8 mouse cellular contexts compared by ENCODE assay signal in genomic region chr11:98206281-98206680, GRCm38 (mm10). TPM values are rescaled to one million over a fixed set of nuclear protein-coding genes. Genes with fewer than 3 reads are reported as not detected.
DNase-seq lines count a peak whose midpoint lies in the region; ATAC-seq and TF ChIP-seq lines count a peak whose summit lies in the region.
"Not testable (repeated sequence)": the region's sequence is repeated elsewhere in the genome, so short reads cannot be mapped to it uniquely, and the experiment has no call there.

No protein-coding gene starts in this region.

- in situ Hi-C loops in CH12.LX (cut with MboI; ENCODE audit: low pct_ligation_motif_present, low pct_unique_long_range_greater_than_20kb, low sequenced_read_pairs): not testable (repeated sequence)

- not testable (repeated sequence) for H3ac ChIP-seq in myocyte (ENCODE audit: control insufficient read depth, insufficient read length)

- WGBS in heart, embryonic 10.5 days: 89% methylated on average over 3 of the region's 3 CpGs
- WGBS in hindbrain, embryonic 14.5 days: 88% methylated on average over 3 of the region's 3 CpGs
- 79% methylated on average over 3 of the region's 3 CpGs for WGBS in limb, embryonic 14.5 days
- WGBS in lung, embryonic 15.5 days: 69% methylated on average over 3 of the region's 3 CpGs

- peak overlapping the region; percentile 51 to 88 (median 86) for H3K4me3 ChIP-seq in CH12.LX (replicated peaks in 1 of 3; ENCODE audit: low read depth in 2 of 3, low read length in 2 of 3, poor library complexity in 1 of 3)
- H3K4me3 ChIP-seq in erythroblast, embryonic 14.5 days (replicated peaks): peak overlapping the region; percentile 81
- H3K4me3 ChIP-seq in heart, embryonic 10.5 days: peak overlapping the region; percentile 95; the same call in 1 of the 2 replicates
- H3K4me3 ChIP-seq in hindbrain, embryonic 14.5 days (replicated peaks; ENCODE audit: low read length): peak overlapping the region; percentile 18; the same call in 1 of the 2 replicates
- H3K4me3 ChIP-seq in limb, embryonic 14.5 days (replicated peaks; ENCODE audit: low read length): peak overlapping the region; percentile 18; the same call in 1 of the 2 replicates
- peak overlapping the region; percentile 24; the same call in 1 of the 2 replicates for H3K4me3 ChIP-seq in lung, embryonic 15.5 days
- not testable (repeated sequence) for H3K4me3 ChIP-seq in myocyte

- TF ChIP-seq POLR2A in CH12.LX (IDR thresholded peaks at IDR 0.05; ENCODE audit: low read depth, low read length); limb, embryonic 14.5 days (IDR thresholded peaks at IDR 0.05; ENCODE audit: borderline replicate concordance, extremely low read depth, insufficient read depth, insufficient read length); myocyte (IDR thresholded peaks at IDR 0.05; ENCODE audit: insufficient read length, low read depth): not testable (repeated sequence)

- dilution Hi-C loops in CH12.LX (cut with MboI; ENCODE audit: extremely low pct_ligation_motif_present, extremely low pct_unique_long_range_greater_than_20kb, low sequenced_read_pairs): not testable (repeated sequence)

- TF ChIP-seq RAD21 in CH12.LX (IDR thresholded peaks at IDR 0.05; ENCODE audit: low read depth, low read length): not testable (repeated sequence)

- peaks cover 67% of the 10 kb centered on the region for H3K79me2 ChIP-seq in CH12.LX (replicated peaks; ENCODE audit: control insufficient read depth, extremely low read depth, insufficient read depth, poor library complexity, severe bottlenecking)
- H3K79me2 ChIP-seq in myocyte (ENCODE audit: control insufficient read depth, insufficient read depth): peaks cover 66% of the 10 kb centered on the region

- TF ChIP-seq CTCF in CH12.LX (conservative IDR thresholded peaks at IDR 0.05 in 1 of 2, IDR thresholded peaks at IDR 0.05 in 1 of 2; ENCODE audit: low read depth in 2 of 2, low read length in 2 of 2): peak in 1 of 2 experiments; percentile 33; a peak in 1 of 4 replicates

- DNase-seq in CH12.LX (ENCODE audit: extremely low read depth); heart, embryonic 10.5 days (ENCODE audit: low spot score); hindbrain, embryonic 14.5 days (ENCODE audit: low spot score); limb, embryonic 14.5 days (ENCODE audit: low spot score): not testable (repeated sequence)
- DNase-seq in kidney, adult 8-10 months: peak; percentile 38 to 52

- H3K4me2 ChIP-seq in CH12.LX (ENCODE audit: insufficient read depth, low read depth, poor library complexity, severe bottlenecking) (peak overlapping the region; percentile 97), myocyte (ENCODE audit: low read depth) (peak overlapping the region; percentile 80)
- peak overlapping the region; percentile 46 for H3K4me2 ChIP-seq in hindbrain, embryonic 14.5 days (replicated peaks)
- H3K4me2 ChIP-seq in limb, embryonic 14.5 days (replicated peaks; ENCODE audit: low read depth, low read length, severe bottlenecking): peak overlapping the region; percentile 41; the same call in 1 of the 2 replicates
- H3K4me2 ChIP-seq in lung, embryonic 15.5 days: peak overlapping the region; percentile 51

- not testable (repeated sequence) for H3K9me3 ChIP-seq in CH12.LX (replicated peaks; ENCODE audit: low read length); erythroblast, embryonic 14.5 days (ENCODE audit: control insufficient read depth, low read length); heart, embryonic 10.5 days; hindbrain, embryonic 14.5 days (ENCODE audit: control insufficient read depth, low read length); limb, embryonic 14.5 days (ENCODE audit: control insufficient read depth, low read length); lung, embryonic 15.5 days

- H3K9ac ChIP-seq in CH12.LX (ENCODE audit: insufficient read depth, low read depth): peak overlapping the region; percentile 88
- not testable (repeated sequence) for H3K9ac ChIP-seq in hindbrain, embryonic 14.5 days; limb, embryonic 14.5 days (ENCODE audit: low read depth, low read length, severe bottlenecking)
- H3K9ac ChIP-seq in lung, embryonic 15.5 days: peak overlapping the region; percentile 10; the same call in 1 of the 2 replicates

- not testable (repeated sequence) for ATAC-seq in hindbrain, embryonic 14.5 days (ENCODE audit: low FRiP score); limb, embryonic 14.5 days (ENCODE audit: low FRiP score, low read depth); lung, embryonic 15.5 days (ENCODE audit: borderline replicate concordance, extremely low read depth, low FRiP score, low TSS enrichment)

- H3K36me3 ChIP-seq in CH12.LX (replicated peaks in 1 of 2; ENCODE audit: control insufficient read depth in 1 of 2, insufficient read depth in 1 of 2, low read length in 1 of 2) (peaks cover 18 to 40% of the 10 kb centered on the region in 2 experiments), myocyte (ENCODE audit: control insufficient read depth, insufficient read depth) (peaks cover 20% of the 10 kb centered on the region)
- peaks cover 52% of the 10 kb centered on the region for H3K36me3 ChIP-seq in erythroblast, embryonic 14.5 days (ENCODE audit: control insufficient read depth)
- H3K36me3 ChIP-seq in heart, embryonic 10.5 days: peaks cover 38% of the 10 kb centered on the region
- H3K36me3 ChIP-seq in hindbrain, embryonic 14.5 days (replicated peaks; ENCODE audit: control insufficient read depth, insufficient read depth): peaks cover 34% of the 10 kb centered on the region
- peaks cover 38% of the 10 kb centered on the region for H3K36me3 ChIP-seq in limb, embryonic 14.5 days (ENCODE audit: control insufficient read depth, insufficient read depth, low read length)
- H3K36me3 ChIP-seq in lung, embryonic 15.5 days: peaks cover 30% of the 10 kb centered on the region

- not testable (repeated sequence) for H3K27me3 ChIP-seq in CH12.LX (replicated peaks); erythroblast, embryonic 14.5 days (ENCODE audit: control insufficient read depth); heart, embryonic 10.5 days (ENCODE audit: insufficient read depth, poor library complexity, severe bottlenecking); hindbrain, embryonic 14.5 days (ENCODE audit: control insufficient read depth, insufficient read depth, low read length); limb, embryonic 14.5 days (ENCODE audit: control insufficient read depth, insufficient read depth, low read length); lung, embryonic 15.5 days; myocyte (ENCODE audit: control insufficient read depth, insufficient read depth, insufficient read length)

- H3K27ac ChIP-seq in CH12.LX (ENCODE audit: insufficient read depth, low read depth); heart, embryonic 10.5 days; hindbrain, embryonic 14.5 days; limb, embryonic 14.5 days (replicated peaks; ENCODE audit: low read depth, low read length); lung, embryonic 15.5 days: not testable (repeated sequence)

- H3K4me1 ChIP-seq in CH12.LX (ENCODE audit: control insufficient read depth in 1 of 2, insufficient read depth in 2 of 2): peaks cover 6 to 32% of the 10 kb centered on the region in 2 experiments; a peak in 3 of 4 replicates
- H3K4me1 ChIP-seq in erythroblast, embryonic 14.5 days (ENCODE audit: control insufficient read depth): peaks cover 31% of the 10 kb centered on the region
- not testable (repeated sequence) for H3K4me1 ChIP-seq in heart, embryonic 10.5 days; limb, embryonic 14.5 days (ENCODE audit: control insufficient read depth, insufficient read depth, low read length)
- peaks cover 29% of the 10 kb centered on the region for H3K4me1 ChIP-seq in hindbrain, embryonic 14.5 days (replicated peaks; ENCODE audit: control insufficient read depth, insufficient read depth, low read length)
- peaks cover 20% of the 10 kb centered on the region for H3K4me1 ChIP-seq in lung, embryonic 15.5 days

- TF ChIP-seq EP300 in CH12.LX (IDR thresholded peaks at IDR 0.05; ENCODE audit: low read length): not testable (repeated sequence)

RNA-seq across cellular contexts. Expression of gene Cdk12, which starts 3.4 kb away (rescaled TPM):
- total RNA-seq in CH12.LX (2012; rRNA removed) (29.6 and 38.2 TPM in 2 replicates), CH12.LX (2014; rRNA removed) (26.1 and 27.8 TPM in 2 replicates)
- polyA plus RNA-seq in CH12.LX (2012; ENCODE audit: insufficient read length, low read depth) (39.1 and 44.1 TPM in 2 replicates), myocyte (2012; fragmentation: generic; extraction: Trizol) (7.3 TPM)
- polyA plus RNA-seq in erythroblast, embryonic 14.5 days (2012): 1.6 and 1.8 TPM in 2 replicates
- 7.9 and 10.9 TPM in 2 replicates for polyA plus RNA-seq in heart, embryonic 10.5 days (2016; fragmentation: Nextera tagmentation; extraction: Ambion mirVana)
- polyA plus RNA-seq in hindbrain, embryonic 14.5 days (2014; fragmentation: Nextera tagmentation; extraction: Ambion mirVana): 7.9 and 10.3 TPM in 2 replicates
- polyA plus RNA-seq in limb, embryonic 14.5 days (2012; rRNA removed): 25.7 and 27.0 TPM in 2 replicates
- 13.6 and 14.5 TPM in 2 replicates for polyA plus RNA-seq in limb, embryonic 14.5 days (2014; fragmentation: Nextera tagmentation; extraction: Ambion mirVana)
- polyA plus RNA-seq in lung, embryonic 15.5 days (2015; fragmentation: Nextera tagmentation; extraction: Ambion mirVana): 8.8 and 10.0 TPM in 2 replicates

RNA-seq across cellular contexts. Expression of gene Med1, which starts 13.2 kb away (rescaled TPM):
- 28.8 and 40.8 TPM in 2 replicates for total RNA-seq in CH12.LX (2012; rRNA removed)
- total RNA-seq in CH12.LX (2014; rRNA removed): 51.4 and 52.0 TPM in 2 replicates
- 54.7 and 58.9 TPM in 2 replicates for polyA plus RNA-seq in CH12.LX (2012; ENCODE audit: insufficient read length, low read depth)
- 1.0 and 1.1 TPM in 2 replicates for polyA plus RNA-seq in erythroblast, embryonic 14.5 days (2012)
- 43.7 and 51.5 TPM in 2 replicates for polyA plus RNA-seq in heart, embryonic 10.5 days (2016; fragmentation: Nextera tagmentation; extraction: Ambion mirVana)
- 53.2 and 54.7 TPM in 2 replicates for polyA plus RNA-seq in hindbrain, embryonic 14.5 days (2014; fragmentation: Nextera tagmentation; extraction: Ambion mirVana)
- 27.9 and 28.5 TPM in 2 replicates for polyA plus RNA-seq in limb, embryonic 14.5 days (2012; rRNA removed)
- polyA plus RNA-seq in limb, embryonic 14.5 days (2014; fragmentation: Nextera tagmentation; extraction: Ambion mirVana): 51.3 and 59.4 TPM in 2 replicates
- polyA plus RNA-seq in lung, embryonic 15.5 days (2015; fragmentation: Nextera tagmentation; extraction: Ambion mirVana): 57.8 and 60.8 TPM in 2 replicates
- polyA plus RNA-seq in myocyte (2012; fragmentation: generic; extraction: Trizol): 15.9 TPM

RNA-seq across cellular contexts. Expression of gene Fbxl20, which starts 56.1 kb away (rescaled TPM):
- total RNA-seq in CH12.LX (2012; rRNA removed): 4.4 and 7.9 TPM in 2 replicates
- total RNA-seq in CH12.LX (2014; rRNA removed): 4.8 and 6.4 TPM in 2 replicates
- 7.4 and 9.0 TPM in 2 replicates for polyA plus RNA-seq in CH12.LX (2012; ENCODE audit: insufficient read length, low read depth)
- 0.25 and 0.28 TPM in 2 replicates for polyA plus RNA-seq in erythroblast, embryonic 14.5 days (2012)
- 13.6 and 13.9 TPM in 2 replicates for polyA plus RNA-seq in heart, embryonic 10.5 days (2016; fragmentation: Nextera tagmentation; extraction: Ambion mirVana)
- polyA plus RNA-seq in hindbrain, embryonic 14.5 days (2014; fragmentation: Nextera tagmentation; extraction: Ambion mirVana): 18.6 and 19.1 TPM in 2 replicates
- polyA plus RNA-seq in limb, embryonic 14.5 days (2012; rRNA removed): 18.4 and 22.5 TPM in 2 replicates
- polyA plus RNA-seq in limb, embryonic 14.5 days (2014; fragmentation: Nextera tagmentation; extraction: Ambion mirVana): 17.8 and 18.4 TPM in 2 replicates
- polyA plus RNA-seq in lung, embryonic 15.5 days (2015; fragmentation: Nextera tagmentation; extraction: Ambion mirVana): 14.0 and 17.6 TPM in 2 replicates
- 5.9 TPM for polyA plus RNA-seq in myocyte (2012; fragmentation: generic; extraction: Trizol)

Comparison
In these comparisons a context has a peak if more than half of its experiments do, and no peak if none do; other contexts are left out.
1. H3K4me2 ChIP-seq: peak in every context shown above with its lines; median percentile 97 in CH12.LX; 80 in myocyte; 51 in lung, embryonic 15.5 days; 46 in hindbrain, embryonic 14.5 days; 41 in limb, embryonic 14.5 days.